Mouse (Mus musculus): ENCODE measurements around the gene Prpf6. TPM values are rescaled to one million over a fixed set of nuclear protein-coding genes. Genes with fewer than 3 reads are reported as not detected.

Prpf6 gene
- total RNA-seq, 2 experiments from 2014 or later = 40.7 to 125 TPM

- no peak for ATAC-seq (replicated peaks; ENCODE audit: low FRiP score, low TSS enrichment, poor library complexity, severe bottlenecking)
Measured at GRCm38 (mm10) chr2:181677755-181678098, 86.1 kb downstream of the Prpf6 start.

GRCm38 (mm10) chr2:181678780-181679179 is 87.1 kb downstream of the Prpf6 start:
- ATAC-seq (replicated peaks; ENCODE audit: low FRiP score, low TSS enrichment, poor library complexity, severe bottlenecking) = peak; percentile 82

- peak; percentile 45 for ATAC-seq (replicated peaks; ENCODE audit: low FRiP score, low TSS enrichment, poor library complexity, severe bottlenecking)
Measured at GRCm38 (mm10) chr2:181679951-181680715, 88.5 kb downstream of the Prpf6 start, which contains the start of gene Tcea2. Gene Tcea2 (plus strand): TSS chr2:181680310.

GRCm38 (mm10) chr2:181680716-181681117 is 89.0 kb downstream of the Prpf6 start:
- ATAC-seq (replicated peaks; ENCODE audit: low FRiP score, low TSS enrichment, poor library complexity, severe bottlenecking) = no peak

- ATAC-seq (replicated peaks; ENCODE audit: low FRiP score, low TSS enrichment, poor library complexity, severe bottlenecking) = no peak
Measured at GRCm38 (mm10) chr2:181681978-181682377, 90.3 kb downstream of the Prpf6 start.

- ATAC-seq (replicated peaks; ENCODE audit: low FRiP score, low TSS enrichment, poor library complexity, severe bottlenecking) = no peak
Measured at GRCm38 (mm10) chr2:181683381-181683780, 91.7 kb downstream of the Prpf6 start.

GRCm38 (mm10) chr2:181684713-181685112 is 93.0 kb downstream of the Prpf6 start:
- no peak for ATAC-seq (replicated peaks; ENCODE audit: low FRiP score, low TSS enrichment, poor library complexity, severe bottlenecking)

GRCm38 (mm10) chr2:181685686-181686085 is 94.0 kb downstream of the Prpf6 start:
- ATAC-seq (replicated peaks; ENCODE audit: low FRiP score, low TSS enrichment, poor library complexity, severe bottlenecking) = no peak

- no peak for ATAC-seq (replicated peaks; ENCODE audit: low FRiP score, low TSS enrichment, poor library complexity, severe bottlenecking)
Measured at GRCm38 (mm10) chr2:181687586-181687985, 95.9 kb downstream of the Prpf6 start.

GRCm38 (mm10) chr2:181689466-181690160 is 97.9 kb downstream of the Prpf6 start:
- no peak for ATAC-seq (replicated peaks; ENCODE audit: low FRiP score, low TSS enrichment, poor library complexity, severe bottlenecking)

- no peak for ATAC-seq (replicated peaks; ENCODE audit: low FRiP score, low TSS enrichment, poor library complexity, severe bottlenecking)
Measured at GRCm38 (mm10) chr2:181691083-181691482, 99.4 kb downstream of the Prpf6 start.

- ATAC-seq (replicated peaks; ENCODE audit: low FRiP score, low TSS enrichment, poor library complexity, severe bottlenecking) = 0 out of 2 replicates have a peak, but pooled peaks have one; percentile 13
Measured at GRCm38 (mm10) chr2:181691571-181691970, 99.9 kb downstream of the Prpf6 start.

GRCm38 (mm10) chr2:181692304-181692703 is 100.6 kb downstream of the Prpf6 start:
- no peak for ATAC-seq (replicated peaks; ENCODE audit: low FRiP score, low TSS enrichment, poor library complexity, severe bottlenecking)

- ATAC-seq (replicated peaks; ENCODE audit: low FRiP score, low TSS enrichment, poor library complexity, severe bottlenecking) = peak; percentile 62
Measured at GRCm38 (mm10) chr2:181693339-181694280, 101.9 kb downstream of the Prpf6 start, which contains the start of gene Rgs19. Gene Rgs19 (minus strand): TSS chr2:181693977.

- no peak for ATAC-seq (replicated peaks; ENCODE audit: low FRiP score, low TSS enrichment, poor library complexity, severe bottlenecking)
Measured at GRCm38 (mm10) chr2:181694581-181694980, 102.9 kb downstream of the Prpf6 start.

- no peak for ATAC-seq (replicated peaks; ENCODE audit: low FRiP score, low TSS enrichment, poor library complexity, severe bottlenecking)
Measured at GRCm38 (mm10) chr2:181695776-181696175, 104.1 kb downstream of the Prpf6 start.

- no peak for ATAC-seq (replicated peaks; ENCODE audit: low FRiP score, low TSS enrichment, poor library complexity, severe bottlenecking)
Measured at GRCm38 (mm10) chr2:181696801-181697420, 105.2 kb downstream of the Prpf6 start.

GRCm38 (mm10) chr2:181698241-181698640 is 106.6 kb downstream of the Prpf6 start, which contains the start of gene Lkaaear1:
Gene Lkaaear1 (minus strand): TSS chr2:181698442.
- no peak for ATAC-seq (replicated peaks; ENCODE audit: low FRiP score, low TSS enrichment, poor library complexity, severe bottlenecking)

Data from megakaryocyte-erythroid progenitor cell, adult 5-6 weeks (primary cell).